Mouse (Mus musculus): ENCODE measurements around the gene Lmln.

DNA sequence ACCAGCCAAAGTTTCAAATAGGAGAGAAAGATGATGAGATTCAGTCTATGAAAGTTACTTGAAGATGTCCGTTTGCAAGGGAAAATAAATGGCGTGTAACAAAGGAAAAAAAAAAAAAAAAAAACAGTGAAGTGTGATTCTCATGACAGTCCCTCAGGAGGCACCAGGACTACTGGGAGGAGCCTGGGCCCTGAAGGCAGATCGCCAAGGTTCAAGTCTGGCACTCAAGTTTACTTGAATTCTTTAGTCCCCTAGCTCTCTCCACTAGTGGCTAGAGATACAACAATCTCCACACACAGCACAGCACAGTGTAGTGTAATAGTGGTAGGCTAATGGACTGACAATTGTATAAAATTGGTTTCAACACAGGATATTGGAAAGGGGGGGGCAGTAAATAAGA, 40.9 kb upstream of the Lmln start:
- no peak for TF ChIP-seq POLR2A (IDR thresholded peaks at IDR 0.05; ENCODE audit: borderline replicate concordance, insufficient read depth, low read length)
- no peak for TF ChIP-seq CTCF (IDR thresholded peaks at IDR 0.05; ENCODE audit: borderline replicate concordance, insufficient read depth, low read depth, low read length)

All from cerebellum, adult 2 months (tissue).